Mouse (Mus musculus) liver, embryonic 13.5 days (tissue): ENCODE results near the gene Cep19. TPM values are rescaled to one million over a fixed set of nuclear protein-coding genes. Genes with fewer than 3 reads are reported as not detected.

Experiments
- ATAC-seq: fragments of 200-750 bp; cut with Nextera tagmentation; 2 replicates; pipeline ENCODE4 v1.8.0; 2017; ENCODE audit warnings: low read depth, mild to moderate bottlenecking, moderate number of reproducible peaks, moderate library complexity
- DNase-seq: peaks from one replicate; pipeline ENCODE4 v3.0.0; 2022
- H3K27ac ChIP-seq: fragments of 300-500 bp; sonication (generic); 2 replicates; pipeline ENCODE4 v1.5.1; 2015; ENCODE audit warnings: moderate library complexity, mild to moderate bottlenecking, inconsistent platforms
- H3K27me3 ChIP-seq: fragments of 300-500 bp; sonication (generic); 2 replicates; pipeline ENCODE4 v1.6.1; 2015; ENCODE audit warnings: mild to moderate bottlenecking, inconsistent platforms
- H3K36me3 ChIP-seq: fragments of 300-500 bp; sonication (generic); 2 replicates; pipeline ENCODE4 v1.6.1; 2015; ENCODE audit warnings: mild to moderate bottlenecking, inconsistent platforms
- H3K4me1 ChIP-seq: fragments of 300-500 bp; sonication (generic); replicated peaks from 2 replicates; pipeline ENCODE4 v1.6.1; 2015; ENCODE audit warnings: inconsistent platforms
- H3K4me2 ChIP-seq: fragments of 300-500 bp; sonication (generic); 2 replicates; pipeline ENCODE4 v1.6.1; 2015; ENCODE audit warnings: inconsistent platforms, mild to moderate bottlenecking, moderate library complexity
- H3K4me3 ChIP-seq: fragments of 300-500 bp; sonication (generic); replicated peaks from 2 replicates; pipeline ENCODE4 v1.5.1; 2015; ENCODE audit warnings: mild to moderate bottlenecking, inconsistent platforms
- H3K9ac ChIP-seq: fragments of 300-500 bp; sonication (generic); 2 replicates; pipeline ENCODE4 v1.6.1; 2015; ENCODE audit warnings: mild to moderate bottlenecking, inconsistent platforms
- H3K9me3 ChIP-seq: fragments of 300-500 bp; sonication (generic); replicated peaks from 2 replicates; pipeline ENCODE4 v1.6.1; 2016; ENCODE audit warnings: inconsistent platforms
- WGBS: fragments of 180-500 bp; shearing (Covaris S2); methylation state at CpG from one replicate; pipeline ENCODE4 v1.1.7; 2015; ENCODE audit not compliant: insufficient replicate concordance; 5-methylcytosine and 5-hydroxymethylcytosine counted together
- polyA plus RNA-seq: library from polyadenylated mRNA; unstranded; fragments of >200 nt; fragmentation: Nextera tagmentation; extraction: Ambion mirVana; gene quantifications from 2 replicates; pipeline ENCODE4 v1.2.1, GENCODE M21; 2015

The Cep19 gene
- polyA plus RNA-seq, 1 experiment from 2014 or later: 6.2 TPM

DNA sequence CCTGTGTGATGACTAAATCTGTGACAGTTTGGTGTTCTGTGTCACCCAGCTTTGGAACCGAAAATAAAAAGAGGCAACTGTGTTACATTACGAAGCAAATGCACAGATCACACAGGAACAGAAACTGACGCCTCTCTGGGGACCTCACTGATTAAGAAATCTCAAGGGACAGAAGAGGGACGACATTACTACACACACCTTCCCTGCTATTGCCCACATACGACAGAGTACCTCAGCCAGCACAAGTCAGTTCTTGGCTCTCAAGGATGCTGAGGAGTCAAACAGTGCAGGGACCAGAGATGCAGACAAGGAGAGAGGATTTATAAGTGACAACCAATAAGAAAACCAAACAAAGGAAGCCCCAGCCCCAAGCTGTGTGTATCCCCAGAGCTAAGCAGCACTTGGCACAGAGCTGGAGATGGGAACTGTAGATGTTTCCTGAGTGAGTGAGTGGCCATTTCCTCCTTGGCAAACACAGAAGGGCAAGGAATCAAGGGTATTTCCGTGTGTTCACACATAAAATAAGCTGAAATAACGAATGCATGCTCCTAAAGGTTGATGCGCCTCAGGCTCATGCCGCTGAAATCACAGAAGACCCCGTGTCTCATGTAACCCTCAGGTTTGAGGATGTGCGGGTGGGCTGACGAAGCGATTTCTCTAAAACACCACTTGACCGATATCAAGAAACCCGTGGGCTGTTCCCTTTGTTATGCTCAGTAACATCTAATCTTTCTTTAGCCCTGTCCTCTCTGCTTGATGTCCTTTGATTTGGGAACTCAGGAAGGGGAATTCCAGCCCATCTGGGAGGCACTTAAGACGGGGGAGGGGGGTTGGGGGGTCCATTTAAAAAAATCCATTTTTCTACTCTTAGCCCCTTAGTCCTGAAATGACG, 25.1 kb downstream of the Cep19 start:
- 51% methylated on average over 17 of the region's 17 CpGs for WGBS
- Histone ChIP-seq H3K9me3 (no peaks in the 10 kb centered on the region), H3K36me3 (no peaks in the 10 kb centered on the region), H3K27ac (no peak overlapping the region), H3K4me2 (no peak overlapping the region), H3K9ac (no peak overlapping the region), H3K4me1 (peaks cover 10% of the 10 kb centered on the region), H3K4me3 (no peak overlapping the region), H3K27me3 (no peaks in the 10 kb centered on the region)
- DNase-seq: no peak
- ATAC-seq: no peak

- Histone ChIP-seq H3K36me3 (no peaks in the 10 kb centered on the region), H3K4me1 (peaks cover 16% of the 10 kb centered on the region), H3K9ac (no peak overlapping the region), H3K27ac (no peak overlapping the region), H3K27me3 (no peaks in the 10 kb centered on the region), H3K9me3 (no peaks in the 10 kb centered on the region), H3K4me2 (no peak overlapping the region), H3K4me3 (no peak overlapping the region)
- ATAC-seq: no peak
- 72% methylated on average over 3 of the region's 3 CpGs for WGBS
- DNase-seq: no peak
Measured at GRCm38 (mm10) chr16:32125364-32125763, 25.8 kb downstream of the Cep19 start.

DNA sequence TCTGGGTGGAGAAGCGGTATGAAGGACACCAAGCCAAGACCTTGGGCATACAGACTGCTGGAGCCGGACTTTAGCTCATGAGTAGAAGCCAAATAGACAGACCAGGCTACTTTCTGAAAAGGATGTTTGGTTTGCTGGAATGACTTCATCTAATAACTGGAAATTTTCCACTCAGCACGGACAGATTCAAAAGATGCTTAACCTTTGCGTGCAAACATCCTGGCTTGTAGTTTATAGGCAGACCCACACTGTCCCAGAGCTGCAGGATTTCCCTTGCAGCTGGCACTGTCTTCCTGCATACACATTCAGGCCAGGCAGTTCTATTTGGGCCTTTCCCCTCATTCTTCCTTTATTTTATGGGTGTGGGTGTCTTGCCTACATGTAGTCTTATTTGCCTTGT, 27.4 kb downstream of the Cep19 start:
- no peak overlapping the region for H3K4me2 ChIP-seq
- no peaks in the 10 kb centered on the region for H3K9me3 ChIP-seq
- no peak for ATAC-seq
- peaks cover 27% of the 10 kb centered on the region for H3K4me1 ChIP-seq
- WGBS: 64% methylated on average over 4 of the region's 4 CpGs
- no peak overlapping the region for H3K9ac ChIP-seq
- no peak overlapping the region for H3K4me3 ChIP-seq
- no peaks in the 10 kb centered on the region for H3K27me3 ChIP-seq
- no peak for DNase-seq
- H3K36me3 ChIP-seq: no peaks in the 10 kb centered on the region
- no peak overlapping the region for H3K27ac ChIP-seq

- DNase-seq (no peak), ATAC-seq (no peak)
- Histone ChIP-seq H3K9me3 (no peaks in the 10 kb centered on the region), H3K27me3 (no peaks in the 10 kb centered on the region), H3K4me2 (peak overlapping the region; percentile 78), H3K36me3 (no peaks in the 10 kb centered on the region), H3K9ac (peak overlapping the region; percentile 70), H3K4me3 (peak overlapping the region; percentile 61), H3K4me1 (peaks cover 29% of the 10 kb centered on the region), H3K27ac (peak overlapping the region; percentile 53)
- WGBS: 32% methylated on average over 20 of the region's 20 CpGs
Measured at GRCm38 (mm10) chr16:32129449-32130189, 30.0 kb downstream of the Cep19 start.

- Histone ChIP-seq H3K4me1 (peaks cover 29% of the 10 kb centered on the region), H3K27ac (peak overlapping the region; percentile 53), H3K27me3 (no peaks in the 10 kb centered on the region), H3K9me3 (no peaks in the 10 kb centered on the region), H3K4me2 (peak overlapping the region; percentile 78), H3K4me3 (peak overlapping the region; percentile 61), H3K36me3 (no peaks in the 10 kb centered on the region), H3K9ac (peak overlapping the region; percentile 70)
- WGBS: 15% methylated on average over 16 of the region's 16 CpGs
- ATAC-seq (peak; percentile 86), DNase-seq (peak; percentile 49)
Measured at GRCm38 (mm10) chr16:32130190-32130826, 30.7 kb downstream of the Cep19 start.

DNA sequence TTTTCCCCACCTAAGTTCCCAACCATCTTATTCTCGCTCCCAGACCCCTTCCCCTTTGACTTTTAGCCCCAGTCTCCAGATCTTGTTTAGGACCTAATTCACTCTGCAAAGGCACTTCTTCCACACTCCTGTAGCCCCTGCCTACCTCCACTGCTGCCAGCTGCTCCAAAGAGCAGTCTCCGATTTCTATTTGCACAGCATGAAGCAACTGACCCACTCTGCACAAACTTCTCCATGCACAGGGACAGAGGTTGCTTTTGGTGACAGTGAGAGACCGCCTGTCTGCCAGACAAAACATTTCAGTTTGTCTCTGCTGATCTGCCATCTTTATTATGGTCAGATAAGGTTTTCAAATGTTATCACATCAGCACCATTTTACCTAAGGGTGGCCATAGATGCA, 33.5 kb downstream of the Cep19 start:
- WGBS: 67% methylated on average over 3 of the region's 3 CpGs
- DNase-seq (no peak), ATAC-seq (no peak)
- no peak overlapping the region for H3K4me3 ChIP-seq
- no peaks in the 10 kb centered on the region for H3K9me3 ChIP-seq
- peaks cover 29% of the 10 kb centered on the region for H3K4me1 ChIP-seq
- H3K4me2 ChIP-seq: no peak overlapping the region
- no peaks in the 10 kb centered on the region for H3K27me3 ChIP-seq
- no peak overlapping the region for H3K27ac ChIP-seq
- H3K9ac ChIP-seq: no peak overlapping the region
- H3K36me3 ChIP-seq: no peaks in the 10 kb centered on the region

DNA sequence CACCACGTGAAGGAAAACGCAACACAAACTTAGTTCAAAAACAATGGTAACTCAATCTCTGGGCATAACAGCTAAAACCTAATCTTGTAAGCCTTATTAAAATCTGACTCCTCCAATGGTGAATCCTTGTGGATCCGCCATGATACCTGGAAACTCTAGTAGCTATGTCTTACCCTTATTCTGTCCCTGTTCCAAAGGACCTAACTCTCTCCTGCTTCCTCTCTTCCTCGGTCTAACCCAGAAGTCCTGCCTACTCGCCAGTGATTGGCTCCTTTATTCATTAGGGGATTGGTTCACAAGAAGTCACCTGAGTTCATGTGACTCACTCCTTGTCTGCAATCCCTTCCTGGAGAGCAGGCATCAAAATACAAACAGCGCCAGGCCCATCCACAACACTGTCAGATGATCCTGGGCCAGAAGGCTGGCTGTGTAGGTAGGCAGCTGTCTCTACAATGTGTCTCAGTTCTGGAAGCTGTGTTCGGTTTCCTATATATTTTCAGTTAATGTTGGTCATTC, 36.3 kb downstream of the Cep19 start:
- Histone ChIP-seq H3K27me3 (no peaks in the 10 kb centered on the region), H3K4me3 (no peak overlapping the region), H3K4me1 (peaks cover 8% of the 10 kb centered on the region), H3K9ac (no peak overlapping the region), H3K4me2 (no peak overlapping the region), H3K36me3 (no peaks in the 10 kb centered on the region), H3K9me3 (no peaks in the 10 kb centered on the region), H3K27ac (no peak overlapping the region)
- ATAC-seq: no peak
- WGBS: 75% methylated on average over 7 of the region's 7 CpGs
- no peak for DNase-seq

DNA sequence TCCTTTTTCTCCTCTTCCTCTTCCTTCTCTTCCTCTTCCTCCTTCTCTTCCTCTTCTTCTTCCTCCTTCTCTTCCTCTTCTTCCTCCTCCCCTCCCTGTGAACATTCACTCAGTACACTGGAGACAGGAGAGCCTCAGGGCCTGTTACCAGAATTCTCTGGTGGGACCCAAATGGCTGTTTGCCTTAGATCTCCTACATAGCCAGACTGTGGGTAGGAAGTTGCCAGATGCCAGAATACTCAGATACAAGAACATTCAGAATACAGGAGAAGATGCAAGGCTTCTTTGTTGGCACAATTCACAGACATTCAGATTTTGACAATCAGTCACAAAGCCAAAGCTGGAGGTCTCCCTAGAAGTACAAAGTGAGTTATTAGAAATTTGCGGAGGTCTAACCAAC, 39.4 kb downstream of the Cep19 start:
- peaks cover 25% of the 10 kb centered on the region for H3K36me3 ChIP-seq
- H3K4me2 ChIP-seq: no peak overlapping the region
- no peak overlapping the region for H3K4me3 ChIP-seq
- DNase-seq (no peak), ATAC-seq (no peak)
- no peak overlapping the region for H3K27ac ChIP-seq
- 0 out of 2 replicates have a peak, but pooled peaks cover 1% of the 10 kb centered on the region for H3K4me1 ChIP-seq
- H3K27me3 ChIP-seq: no peaks in the 10 kb centered on the region
- 82% methylated on average over 1 of the region's 1 CpGs for WGBS
- H3K9ac ChIP-seq: no peak overlapping the region
- peaks cover 12% of the 10 kb centered on the region; the same call in 1 of the 2 replicates for H3K9me3 ChIP-seq

DNA sequence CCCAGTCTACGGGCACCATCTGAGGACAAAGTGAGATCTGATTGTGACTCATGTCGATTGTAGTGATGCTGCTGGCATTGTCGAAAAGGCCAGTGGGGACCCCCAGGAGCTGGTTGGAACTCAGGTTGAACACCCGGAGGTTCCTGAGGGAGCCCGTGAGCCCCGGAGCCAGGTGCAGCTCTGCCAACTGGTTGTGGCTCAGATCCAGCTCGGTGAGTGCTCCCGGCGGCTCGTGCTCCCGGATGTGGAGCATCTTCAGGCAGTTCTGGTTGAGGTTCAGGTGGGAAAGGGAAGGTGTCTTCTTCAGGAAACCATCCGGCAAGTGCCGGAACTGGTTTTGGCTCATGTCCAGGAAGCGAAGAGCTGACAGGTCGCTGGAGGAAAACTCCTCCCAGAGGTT, 44.2 kb downstream of the Cep19 start:
- WGBS: 86% methylated on average over 15 of the region's 15 CpGs
- peaks cover 20% of the 10 kb centered on the region for H3K9me3 ChIP-seq
- no peak overlapping the region for H3K4me2 ChIP-seq
- H3K4me1 ChIP-seq: peaks cover 5% of the 10 kb centered on the region; the same call in 1 of the 2 replicates
- peaks cover 64% of the 10 kb centered on the region for H3K36me3 ChIP-seq
- H3K27ac ChIP-seq: no peak overlapping the region
- ATAC-seq (no peak), DNase-seq (no peak)
- H3K4me3 ChIP-seq: no peak overlapping the region
- H3K9ac ChIP-seq: no peak overlapping the region
- no peaks in the 10 kb centered on the region for H3K27me3 ChIP-seq

DNA sequence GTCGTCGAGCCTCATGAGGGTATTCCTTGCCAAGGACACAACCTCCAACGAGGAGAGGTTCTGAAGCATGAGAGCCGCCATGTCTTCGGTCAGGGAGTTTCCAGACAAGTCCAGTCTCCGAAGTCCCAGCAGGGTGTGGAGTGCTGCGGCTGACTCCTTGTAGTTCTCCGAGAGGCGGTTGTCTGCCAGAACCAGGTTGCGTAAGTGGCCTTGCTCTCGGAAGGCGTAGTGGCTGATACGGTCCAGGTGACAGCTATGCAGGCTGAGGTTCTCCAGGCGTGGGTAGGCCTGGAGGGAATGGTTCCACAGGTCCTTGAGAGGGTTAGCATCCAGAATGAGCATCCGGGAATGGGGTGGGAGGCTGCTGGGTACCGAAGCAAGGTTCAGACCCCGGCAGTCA, 45.0 kb downstream of the Cep19 start:
- H3K9ac ChIP-seq: no peak overlapping the region
- H3K4me1 ChIP-seq: peaks cover 5% of the 10 kb centered on the region; the same call in 1 of the 2 replicates
- H3K27ac ChIP-seq: no peak overlapping the region
- H3K36me3 ChIP-seq: peaks cover 64% of the 10 kb centered on the region
- no peak for DNase-seq
- H3K4me2 ChIP-seq: no peak overlapping the region
- no peaks in the 10 kb centered on the region for H3K27me3 ChIP-seq
- no peak for ATAC-seq
- peaks cover 20% of the 10 kb centered on the region for H3K9me3 ChIP-seq
- no peak overlapping the region for H3K4me3 ChIP-seq
- 86% methylated on average over 17 of the region's 17 CpGs for WGBS
